Mouse (Mus musculus) midbrain, embryonic 10.5 days (tissue): Measurements from ENCODE around the gene Rwdd2a. TPM values are rescaled to one million over a fixed set of nuclear protein-coding genes. Genes with fewer than 3 reads are reported as not detected.

Source experiments
- DNase-seq: peaks from one replicate; pipeline ENCODE4 v3.0.0-alpha.2; 2017; ENCODE audit warnings: low spot score
- H3K27ac ChIP-seq: fragments of 300-500 bp; sonication (generic); replicated peaks from 2 replicates; pipeline ENCODE4 v1.5.1; 2016; ENCODE audit warnings: mild to moderate bottlenecking
- H3K27me3 ChIP-seq: fragments of 300-500 bp; sonication (generic); 2 replicates; pipeline ENCODE4 v1.6.1; 2016; ENCODE audit warnings: low read depth, mild to moderate bottlenecking; ENCODE audit not compliant: poor library complexity, severe bottlenecking
- H3K36me3 ChIP-seq: fragments of 300-500 bp; sonication (generic); 2 replicates; pipeline ENCODE4 v1.6.1; 2016; ENCODE audit warnings: mild to moderate bottlenecking, moderate library complexity
- H3K4me1 ChIP-seq: fragments of 300-500 bp; sonication (generic); 2 replicates; pipeline ENCODE4 v1.6.1; 2016
- H3K4me3 ChIP-seq: fragments of 300-500 bp; sonication (generic); 2 replicates; pipeline ENCODE4 v1.5.1; 2016; ENCODE audit warnings: mild to moderate bottlenecking, moderate library complexity
- H3K9me3 ChIP-seq: fragments of 300-500 bp; sonication (generic); replicated peaks from 2 replicates; pipeline ENCODE4 v1.6.1; 2016; ENCODE audit warnings: mild to moderate bottlenecking
- WGBS: fragments of 180-500 bp; shearing (Covaris S2); methylation state at CpG from one replicate; pipeline ENCODE4 v1.1.7; 2016; 5-methylcytosine and 5-hydroxymethylcytosine counted together
- polyA plus RNA-seq: library from polyadenylated mRNA; unstranded; fragments of >200 nt; fragmentation: Nextera tagmentation; extraction: Ambion mirVana; gene quantifications from 2 replicates; pipeline ENCODE4 v1.2.1, GENCODE M21; 2016

The Rwdd2a gene
- 3.4 and 4.4 TPM in 2 replicates for polyA plus RNA-seq

- peak within 1 kb of the TSS; percentile 85 for H3K4me3 ChIP-seq
- peak within 1 kb of the TSS; percentile 83 for H3K27ac ChIP-seq
- under 1% methylated on average over 59 of the region's 59 CpGs for WGBS
- DNase-seq = peak; percentile 96
- peaks cover 23% of the 10 kb centered on the region for H3K4me1 ChIP-seq
- H3K27me3 ChIP-seq = no peaks in the 10 kb centered on the region
- peaks cover 28% of the 10 kb centered on the region for H3K36me3 ChIP-seq
- H3K9me3 ChIP-seq = no peaks in the 10 kb centered on the region
Observed at GRCm38 (mm10) chr9:86571540-86572135, at the start of gene Rwdd2a, which contains the start of gene Pgm3. TSS of gene Rwdd2a (plus strand) at chr9:86571991. TSS of gene Pgm3 (minus strand) at chr9:86571842.

GRCm38 (mm10) chr9:86522335-86522734 is 49.5 kb upstream of the Rwdd2a start:
- H3K9me3 ChIP-seq = no peaks in the 10 kb centered on the region
- H3K4me3 ChIP-seq = no peak overlapping the region
- H3K4me1 ChIP-seq = no peaks in the 10 kb centered on the region
- H3K27ac ChIP-seq = no peak overlapping the region
- DNase-seq = no peak
- peaks cover 14% of the 10 kb centered on the region; the same call in 1 of the 2 replicates for H3K36me3 ChIP-seq
- H3K27me3 ChIP-seq = no peaks in the 10 kb centered on the region

GRCm38 (mm10) chr9:86525600-86525999 is 46.2 kb upstream of the Rwdd2a start:
- 68% methylated on average over 2 of the region's 2 CpGs for WGBS
- Histone ChIP-seq H3K36me3 (peaks cover 10% of the 10 kb centered on the region; the same call in 1 of the 2 replicates), H3K9me3 (no peaks in the 10 kb centered on the region), H3K4me3 (no peak overlapping the region), H3K4me1 (no peaks in the 10 kb centered on the region), H3K27ac (no peak overlapping the region), H3K27me3 (no peaks in the 10 kb centered on the region)
- no peak for DNase-seq

- no peak for DNase-seq
- Histone ChIP-seq H3K4me3 (no peak overlapping the region), H3K27me3 (no peaks in the 10 kb centered on the region), H3K4me1 (no peaks in the 10 kb centered on the region), H3K36me3 (peaks cover 7% of the 10 kb centered on the region), H3K27ac (no peak overlapping the region), H3K9me3 (no peaks in the 10 kb centered on the region)
- WGBS = 90% methylated on average over 5 of the region's 5 CpGs
Observed at GRCm38 (mm10) chr9:86534071-86534470, 37.7 kb upstream of the Rwdd2a start.

- H3K9me3 ChIP-seq = no peaks in the 10 kb centered on the region
- no peak overlapping the region for H3K27ac ChIP-seq
- no peak overlapping the region for H3K4me3 ChIP-seq
- H3K4me1 ChIP-seq = no peaks in the 10 kb centered on the region
- DNase-seq = no peak
- 91% methylated on average over 3 of the region's 3 CpGs for WGBS
- H3K36me3 ChIP-seq = peaks cover 41% of the 10 kb centered on the region
- no peaks in the 10 kb centered on the region for H3K27me3 ChIP-seq
Observed at GRCm38 (mm10) chr9:86543451-86543850, 28.3 kb upstream of the Rwdd2a start.

- Histone ChIP-seq H3K9me3 (no peaks in the 10 kb centered on the region), H3K36me3 (peaks cover 52% of the 10 kb centered on the region), H3K4me3 (no peak overlapping the region), H3K27me3 (no peaks in the 10 kb centered on the region), H3K27ac (no peak overlapping the region), H3K4me1 (no peaks in the 10 kb centered on the region)
- 88% methylated on average over 1 of the region's 1 CpGs for WGBS
- no peak for DNase-seq
Observed at GRCm38 (mm10) chr9:86544559-86544958, 27.2 kb upstream of the Rwdd2a start.

- H3K27me3 ChIP-seq = no peaks in the 10 kb centered on the region
- no peak for DNase-seq
- H3K36me3 ChIP-seq = peaks cover 54% of the 10 kb centered on the region
- no peak overlapping the region for H3K4me3 ChIP-seq
- H3K4me1 ChIP-seq = no peaks in the 10 kb centered on the region
- no peaks in the 10 kb centered on the region for H3K9me3 ChIP-seq
- WGBS = 96% methylated on average over 5 of the region's 5 CpGs
- H3K27ac ChIP-seq = no peak overlapping the region
Observed at GRCm38 (mm10) chr9:86549637-86550162, 22.1 kb upstream of the Rwdd2a start.

GRCm38 (mm10) chr9:86550717-86551116 is 21.1 kb upstream of the Rwdd2a start:
- Histone ChIP-seq H3K9me3 (no peaks in the 10 kb centered on the region), H3K27me3 (no peaks in the 10 kb centered on the region), H3K36me3 (peaks cover 63% of the 10 kb centered on the region), H3K4me3 (no peak overlapping the region), H3K4me1 (no peaks in the 10 kb centered on the region), H3K27ac (no peak overlapping the region)
- 89% methylated on average over 3 of the region's 3 CpGs for WGBS
- DNase-seq = no peak

GRCm38 (mm10) chr9:86553886-86554285 is 17.9 kb upstream of the Rwdd2a start:
- peaks cover 87% of the 10 kb centered on the region for H3K36me3 ChIP-seq
- no peak for DNase-seq
- H3K27ac ChIP-seq = no peak overlapping the region
- no peaks in the 10 kb centered on the region for H3K4me1 ChIP-seq
- 96% methylated on average over 9 of the region's 9 CpGs for WGBS
- H3K27me3 ChIP-seq = no peaks in the 10 kb centered on the region
- no peak overlapping the region for H3K4me3 ChIP-seq
- no peaks in the 10 kb centered on the region for H3K9me3 ChIP-seq

- Histone ChIP-seq H3K27me3 (no peaks in the 10 kb centered on the region), H3K4me1 (no peaks in the 10 kb centered on the region), H3K27ac (no peak overlapping the region), H3K9me3 (no peaks in the 10 kb centered on the region), H3K36me3 (peaks cover 88% of the 10 kb centered on the region), H3K4me3 (no peak overlapping the region)
- WGBS = 92% methylated on average over 4 of the region's 4 CpGs
- no peak for DNase-seq
Observed at GRCm38 (mm10) chr9:86554641-86555040, 17.1 kb upstream of the Rwdd2a start.

- no peaks in the 10 kb centered on the region for H3K9me3 ChIP-seq
- WGBS = 92% methylated on average over 3 of the region's 3 CpGs
- no peaks in the 10 kb centered on the region for H3K4me1 ChIP-seq
- peaks cover 96% of the 10 kb centered on the region for H3K36me3 ChIP-seq
- H3K27ac ChIP-seq = no peak overlapping the region
- DNase-seq = no peak
- H3K4me3 ChIP-seq = no peak overlapping the region
- no peaks in the 10 kb centered on the region for H3K27me3 ChIP-seq
Observed at GRCm38 (mm10) chr9:86560543-86560942, 11.2 kb upstream of the Rwdd2a start.

GRCm38 (mm10) chr9:86569314-86569910 is 2.4 kb upstream of the Rwdd2a start:
- no peak for DNase-seq
- Histone ChIP-seq H3K4me3 (no peak overlapping the region), H3K9me3 (no peaks in the 10 kb centered on the region), H3K27ac (no peak overlapping the region), H3K27me3 (no peaks in the 10 kb centered on the region), H3K4me1 (peaks cover 20% of the 10 kb centered on the region), H3K36me3 (peaks cover 49% of the 10 kb centered on the region)
- WGBS = 84% methylated on average over 3 of the region's 3 CpGs

GRCm38 (mm10) chr9:86570261-86570890 is 1.4 kb upstream of the Rwdd2a start:
- Histone ChIP-seq H3K9me3 (no peaks in the 10 kb centered on the region), H3K4me3 (peak overlapping the region; percentile 85), H3K36me3 (peaks cover 39% of the 10 kb centered on the region), H3K27ac (no peak overlapping the region), H3K27me3 (no peaks in the 10 kb centered on the region), H3K4me1 (peaks cover 20% of the 10 kb centered on the region)
- 87% methylated on average over 10 of the region's 10 CpGs for WGBS
- no peak for DNase-seq
